Mouse (Mus musculus) cerebellum, adult 8-10 months (tissue): ENCODE results near the gene Sema3b.

Source experiments
- DNase-seq: peaks from one replicate; pipeline ENCODE4 v3.0.0; 2022

The Sema3b gene

GRCm38 (mm10) chr9:107608741-107609432, at the start of gene Sema3b:
Gene Sema3b, minus strand, starts transcription at chr9:107609229.
- no peak for DNase-seq

- no peak for DNase-seq
Measured at GRCm38 (mm10) chr9:107658096-107658495, 49.1 kb upstream of the Sema3b start.

- no peak for DNase-seq
Measured at GRCm38 (mm10) chr9:107657144-107657543, 48.1 kb upstream of the Sema3b start.

DNA sequence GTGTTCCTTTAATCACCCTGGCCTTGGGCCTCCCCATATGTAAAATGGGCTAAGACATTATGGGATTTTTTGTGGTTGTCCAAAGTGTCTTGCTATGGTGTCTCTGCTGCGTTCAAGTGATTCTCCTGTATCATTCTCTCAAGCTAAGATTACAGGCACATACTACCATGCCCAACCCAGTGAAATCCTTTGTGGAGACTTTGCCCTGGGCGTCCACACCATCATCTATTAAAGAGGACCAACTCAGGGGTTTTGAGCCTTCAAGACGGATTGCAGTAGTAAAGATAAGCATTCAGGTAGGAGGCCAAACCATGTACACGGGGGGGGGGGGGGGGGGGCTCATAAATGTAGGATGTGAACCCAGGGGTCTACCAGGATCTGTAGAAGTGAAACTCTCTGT, 45.6 kb upstream of the Sema3b start:
- DNase-seq: no peak

DNA sequence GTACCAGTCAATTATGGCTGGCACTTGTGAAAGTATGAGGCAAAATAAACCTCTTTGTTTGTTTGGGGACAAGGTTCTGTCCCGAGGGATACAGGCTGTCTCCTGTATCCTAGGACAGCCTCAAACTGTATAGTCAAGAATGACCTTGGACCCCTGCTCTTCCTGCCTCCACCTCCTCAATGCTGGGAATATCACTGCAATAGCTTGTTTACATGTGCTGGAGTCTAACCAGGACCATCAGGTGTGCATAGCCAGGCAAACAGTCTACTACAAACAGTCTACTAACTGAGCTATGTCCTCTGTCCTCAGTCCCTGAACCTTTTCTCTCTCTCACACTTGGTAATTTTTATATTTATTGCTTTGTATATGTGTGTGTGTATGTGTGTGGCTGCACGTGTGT, 44.4 kb upstream of the Sema3b start:
- no peak for DNase-seq

DNA sequence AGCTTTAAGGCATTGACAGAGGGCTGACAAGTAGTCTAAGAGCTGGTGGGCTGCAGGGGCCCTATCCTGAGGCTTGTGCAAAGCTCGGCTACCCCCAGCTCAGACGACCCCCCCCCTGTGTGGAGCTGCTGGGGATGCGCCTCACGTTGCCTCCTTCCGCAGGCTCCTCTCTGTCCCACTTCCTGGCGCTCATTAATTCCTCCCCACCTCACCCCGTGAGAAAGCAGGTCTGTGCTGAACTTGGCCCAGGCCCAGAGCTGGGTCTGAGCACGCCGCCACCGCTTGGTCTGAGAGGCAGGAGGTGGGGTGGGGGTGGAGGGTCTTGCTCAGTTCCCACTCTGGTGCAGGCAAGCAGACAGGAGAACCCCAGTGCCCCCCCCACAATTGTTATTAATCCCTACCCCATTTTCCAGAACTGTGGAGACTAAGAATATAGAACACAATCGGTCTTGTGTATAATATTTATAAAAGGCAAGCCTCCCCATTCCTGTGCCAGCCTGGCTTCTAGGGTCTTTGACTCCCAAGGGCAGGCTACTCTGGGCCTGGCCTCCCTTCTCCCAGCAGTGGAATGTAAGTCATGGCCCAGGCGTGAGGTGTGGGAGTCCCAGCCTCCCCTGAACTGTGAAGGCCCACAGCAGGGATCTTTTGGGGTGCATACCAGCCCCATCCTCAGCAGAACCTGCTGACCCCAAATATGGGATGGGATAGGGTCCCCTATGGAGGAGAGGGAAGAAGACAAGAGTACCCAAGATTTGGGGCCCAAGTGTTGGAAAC, 41.9 kb upstream of the Sema3b start:
- no peak for DNase-seq

DNA sequence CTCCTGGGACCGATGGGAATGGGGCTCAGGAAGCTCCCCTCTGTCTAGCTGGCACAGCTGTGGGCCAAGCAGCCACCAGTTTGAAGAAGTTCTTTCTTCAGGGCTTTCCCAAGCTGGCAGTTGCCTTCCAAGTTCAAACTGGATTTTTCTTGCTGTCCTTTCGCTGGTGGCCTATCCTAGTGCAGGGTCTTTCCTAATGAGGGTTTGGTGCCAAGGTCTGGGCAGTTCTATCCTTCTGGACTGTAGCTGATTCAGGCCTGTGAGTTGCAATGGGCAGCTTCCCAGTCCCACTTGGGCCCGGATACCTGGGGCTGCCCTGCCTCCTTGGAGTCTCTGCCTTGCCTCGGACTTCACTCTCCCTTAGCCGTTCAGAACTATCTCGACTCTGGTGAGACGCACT, 41.2 kb upstream of the Sema3b start:
- DNase-seq: no peak

GRCm38 (mm10) chr9:107648767-107649166, 39.7 kb upstream of the Sema3b start:
- no peak for DNase-seq

DNA sequence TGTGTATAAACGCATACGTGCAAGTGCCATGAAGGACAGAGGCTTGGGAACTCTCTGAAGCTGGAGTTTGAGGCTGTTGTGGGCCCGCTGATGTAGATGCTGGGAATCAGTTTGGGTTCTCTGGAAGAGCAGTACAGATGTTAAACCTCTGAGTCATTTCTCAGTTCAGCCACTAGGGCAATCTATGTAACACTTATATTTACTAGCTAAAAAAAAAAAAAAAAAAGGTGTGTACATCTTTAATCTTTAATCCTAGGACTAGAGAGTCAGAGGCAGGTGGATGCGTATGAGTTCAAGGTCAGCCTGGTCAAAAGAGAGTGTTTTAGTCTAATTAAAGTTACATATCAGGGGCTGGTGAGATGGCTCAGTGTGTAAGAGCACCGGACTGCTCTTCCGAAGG, 37.9 kb upstream of the Sema3b start:
- DNase-seq: no peak

DNA sequence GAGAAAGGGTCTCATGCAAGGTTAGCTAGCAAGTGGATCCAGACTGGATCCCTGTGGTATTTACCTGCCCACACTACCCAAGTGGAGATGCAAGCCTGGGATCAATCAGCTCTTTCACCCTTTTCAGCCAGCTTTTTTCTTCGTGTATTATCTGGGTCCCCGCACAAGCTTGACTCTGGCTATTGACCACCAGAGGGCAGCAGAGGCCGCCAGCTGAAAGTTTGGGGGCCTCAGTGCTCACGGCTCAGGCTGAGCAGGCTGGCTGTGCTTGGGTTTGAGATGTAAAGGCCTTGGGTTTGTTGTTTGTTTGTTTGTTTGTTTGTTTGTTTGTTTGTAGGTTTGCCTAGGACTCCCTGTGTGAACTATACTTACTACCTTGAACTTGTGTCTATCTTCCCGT, 36.5 kb upstream of the Sema3b start:
- peak; percentile 80 for DNase-seq

- peak; percentile 37 for DNase-seq
Measured at GRCm38 (mm10) chr9:107645153-107645510, 36.1 kb upstream of the Sema3b start.

- DNase-seq: peak; percentile 94
Measured at GRCm38 (mm10) chr9:107644495-107645152, 35.6 kb upstream of the Sema3b start.

- DNase-seq: no peak
Measured at GRCm38 (mm10) chr9:107643544-107644214, 34.6 kb upstream of the Sema3b start.

DNA sequence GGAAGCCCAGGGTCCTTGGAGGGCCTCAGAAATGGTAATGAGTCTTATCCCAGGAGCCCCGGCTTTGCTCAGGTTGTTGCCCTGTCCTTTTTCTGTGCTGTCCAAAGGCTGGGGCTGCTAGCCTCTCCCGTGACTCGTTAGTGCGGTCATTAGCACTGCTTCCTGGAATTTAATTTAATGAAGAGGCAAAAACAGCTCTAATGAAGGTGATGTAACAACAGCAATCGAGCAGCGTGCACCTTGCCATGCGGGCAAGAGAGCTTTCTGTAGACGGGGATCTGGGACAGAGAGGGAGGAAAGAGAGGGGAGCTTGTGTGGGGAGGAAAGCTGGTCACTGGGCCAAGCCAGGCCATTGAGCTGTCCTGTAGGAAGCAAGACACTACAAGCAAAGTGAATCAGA, 32.6 kb upstream of the Sema3b start:
- DNase-seq: no peak

DNA sequence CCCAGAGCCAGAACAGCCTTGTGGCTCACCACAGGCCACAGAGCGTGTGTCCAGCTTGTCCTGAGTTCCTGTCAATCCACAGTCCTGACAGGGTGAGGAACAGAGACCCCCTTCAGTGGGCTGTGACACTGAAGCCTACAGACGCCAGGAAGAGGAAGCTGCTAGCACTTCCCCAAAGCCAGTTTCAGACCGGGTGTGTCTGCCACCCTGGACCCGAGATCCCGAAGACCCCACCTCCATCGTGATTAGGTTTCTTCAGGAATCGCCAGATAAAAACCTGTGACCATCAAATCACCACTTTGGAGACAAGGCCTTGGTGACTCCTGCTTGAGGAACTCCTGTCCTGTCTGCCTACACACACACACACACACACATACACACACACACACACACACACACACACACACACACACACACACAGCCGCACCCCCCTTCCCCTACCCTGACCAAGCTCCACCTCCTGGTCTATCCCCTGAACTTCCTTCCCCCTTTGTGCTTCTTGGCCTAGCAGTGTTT, 31.3 kb upstream of the Sema3b start:
- DNase-seq: no peak

DNA sequence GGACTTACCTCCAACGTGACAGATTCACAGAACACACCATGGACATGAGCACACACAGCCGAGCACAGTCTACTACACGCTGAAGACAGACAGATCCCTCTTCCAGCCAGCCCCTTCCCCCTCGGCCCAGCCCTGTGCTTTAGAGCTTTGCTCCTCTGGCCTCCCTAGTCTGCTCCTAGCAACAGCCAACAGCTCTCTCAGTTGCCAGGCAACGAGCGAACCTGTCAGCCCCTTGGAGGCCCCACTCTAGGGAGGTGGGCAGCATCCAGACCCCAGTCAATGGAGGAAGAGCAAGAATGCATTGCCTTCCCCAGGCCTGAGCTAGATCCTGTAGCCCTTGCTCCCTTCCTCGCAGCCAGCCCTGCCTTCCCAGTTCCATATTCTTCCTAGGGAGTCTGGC, 28.0 kb upstream of the Sema3b start:
- DNase-seq: no peak

GRCm38 (mm10) chr9:107635279-107636028, 26.4 kb upstream of the Sema3b start, which contains the start of gene Gnai2:
Gene Gnai2, minus strand, starts transcription at chr9:107635367.
- DNase-seq: peak; percentile 94

DNA sequence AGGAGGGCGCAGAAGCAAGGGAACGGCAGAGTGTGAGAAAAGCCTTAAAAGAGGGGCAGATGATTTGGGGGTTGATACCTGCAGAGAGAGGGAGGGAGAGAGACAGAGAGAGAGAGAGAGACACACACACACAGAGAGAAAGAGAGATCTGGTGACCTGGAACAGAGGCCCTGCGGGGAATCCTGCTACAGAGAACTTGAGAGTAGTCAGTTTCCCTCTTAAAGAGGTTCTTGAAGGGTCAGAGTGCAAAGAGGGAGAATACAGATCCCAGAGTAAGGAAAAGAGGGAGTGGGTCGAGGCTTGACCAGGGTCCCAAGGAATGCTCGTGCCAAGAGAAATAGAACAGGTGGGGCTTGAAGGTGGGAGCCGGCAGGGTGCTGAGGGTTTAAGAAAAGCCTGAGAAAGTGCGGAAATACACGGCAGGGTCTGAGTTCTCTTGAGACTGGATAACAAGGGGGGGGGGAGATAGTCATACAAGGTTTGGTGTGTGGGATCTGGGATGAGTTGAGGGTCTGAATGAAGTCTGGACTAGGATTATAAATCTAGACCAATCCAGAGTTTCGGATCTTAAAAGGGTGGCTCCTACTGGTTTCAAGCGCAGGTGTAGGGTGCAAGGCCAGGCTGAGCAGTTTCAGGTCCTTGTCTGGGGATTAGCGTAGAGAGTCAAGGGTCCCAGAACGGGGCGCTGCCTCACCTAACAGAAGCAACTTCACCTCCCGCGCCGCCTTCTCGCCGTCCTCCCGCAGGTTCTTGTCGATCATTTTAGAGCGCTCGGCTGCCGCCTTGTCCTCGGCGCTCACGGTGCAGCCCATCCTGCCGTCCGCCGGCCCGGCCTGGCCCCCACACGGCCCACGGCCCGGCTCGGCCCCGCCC, 25.6 kb upstream of the Sema3b start:
- no peak for DNase-seq

DNA sequence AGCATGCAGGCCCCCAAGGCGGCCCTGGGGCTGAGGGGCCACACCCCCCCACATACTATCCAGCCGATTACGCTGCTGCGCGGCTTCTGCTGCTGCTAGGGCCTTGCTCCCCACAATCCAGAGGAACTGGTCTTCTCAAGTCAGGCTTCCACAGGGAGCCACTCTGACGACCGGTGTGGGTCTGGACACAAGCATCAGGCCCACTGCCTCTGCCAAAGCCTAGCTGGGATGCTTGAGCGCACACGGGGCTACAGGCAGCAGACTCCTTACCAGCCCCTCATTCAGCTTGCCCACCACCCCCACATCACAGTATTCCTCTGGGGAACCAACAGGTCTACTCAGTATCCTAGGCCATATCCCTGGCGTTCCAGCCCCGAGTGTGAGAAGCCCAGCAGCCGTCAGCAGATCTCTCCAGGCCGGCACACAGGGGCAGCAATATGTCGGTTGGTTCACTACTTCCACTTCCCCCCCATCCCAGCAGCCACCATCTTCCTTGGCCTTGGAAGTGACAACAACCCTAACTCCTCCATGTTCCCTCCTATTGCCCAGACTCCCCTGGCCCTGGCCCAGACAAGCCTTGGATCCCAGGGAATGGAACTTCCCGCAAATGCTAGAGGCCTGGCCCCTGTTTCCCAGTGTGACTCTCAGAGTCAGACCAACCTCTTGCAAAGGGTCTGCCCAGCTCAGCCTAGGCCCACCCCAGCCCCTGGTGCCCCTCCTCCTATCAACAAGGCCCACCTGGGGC, 24.8 kb upstream of the Sema3b start:
- no peak for DNase-seq

DNA sequence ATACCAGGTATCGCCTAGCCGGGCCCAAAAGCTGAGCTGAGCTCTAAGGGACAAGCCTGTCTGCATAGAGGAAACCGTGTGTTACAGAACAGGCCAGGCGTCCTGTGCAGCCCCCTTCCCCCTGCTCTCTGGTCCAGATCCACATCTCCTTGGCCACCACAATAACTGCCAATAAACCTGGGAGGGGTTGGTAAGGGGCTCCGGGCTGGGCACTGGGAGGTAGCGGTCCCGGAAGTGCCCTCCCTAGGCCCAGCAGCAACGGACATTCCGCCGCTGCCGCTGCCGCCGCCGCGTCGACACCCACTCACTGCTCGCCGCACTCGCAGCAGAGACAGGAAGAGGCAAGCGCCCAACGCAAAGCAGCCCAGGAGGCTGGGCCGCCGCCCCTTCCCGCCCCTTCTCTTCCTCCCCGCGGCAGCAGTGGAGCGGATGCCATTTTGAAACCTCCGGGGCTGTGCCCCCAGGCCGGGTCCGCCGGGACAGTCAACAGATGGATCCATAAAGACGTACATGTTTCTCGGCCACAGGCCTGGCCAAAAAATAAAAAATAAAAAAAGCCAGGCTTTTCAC, 24.1 kb upstream of the Sema3b start:
- no peak for DNase-seq
